Mouse (Mus musculus): Measurements from ENCODE around the gene Chac1.
A peak's percentile ranks its signal among the peaks of the same experiment; 100 is the strongest.

Gene Chac1

DNA sequence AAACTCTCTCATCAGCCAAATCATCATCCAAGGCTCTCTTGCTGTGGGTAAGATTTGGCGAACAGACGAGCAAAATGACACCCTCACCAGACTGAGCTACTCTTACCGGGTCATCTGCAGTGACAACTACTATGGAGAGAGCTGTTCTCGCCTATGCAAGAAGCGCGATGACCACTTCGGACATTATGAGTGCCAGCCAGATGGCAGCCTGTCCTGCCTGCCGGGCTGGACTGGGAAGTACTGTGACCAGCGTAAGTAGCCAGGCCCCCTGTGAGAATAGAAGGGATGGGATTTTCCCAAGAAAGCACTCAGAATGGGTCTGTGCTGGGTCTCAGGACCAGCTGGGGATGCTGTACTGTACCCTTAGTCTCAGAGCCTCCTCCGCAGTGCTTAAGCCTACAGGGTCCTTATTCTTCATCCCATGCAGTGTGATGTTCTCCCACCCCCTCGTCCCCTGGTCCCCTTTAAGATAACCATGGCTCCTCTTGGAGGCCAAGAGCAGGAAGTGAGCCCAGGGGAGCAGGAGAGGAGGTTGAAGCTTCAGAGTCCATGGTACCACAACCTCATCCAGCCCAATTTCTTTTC, 23.0 kb upstream of the Chac1 start:
- DNase-seq (ENCODE audit: low read depth, low spot score) = no peak

- no peak for DNase-seq (ENCODE audit: low read depth, low spot score)
Measured at GRCm38 (mm10) chr2:119328546-119328945, 22.5 kb upstream of the Chac1 start.

DNA sequence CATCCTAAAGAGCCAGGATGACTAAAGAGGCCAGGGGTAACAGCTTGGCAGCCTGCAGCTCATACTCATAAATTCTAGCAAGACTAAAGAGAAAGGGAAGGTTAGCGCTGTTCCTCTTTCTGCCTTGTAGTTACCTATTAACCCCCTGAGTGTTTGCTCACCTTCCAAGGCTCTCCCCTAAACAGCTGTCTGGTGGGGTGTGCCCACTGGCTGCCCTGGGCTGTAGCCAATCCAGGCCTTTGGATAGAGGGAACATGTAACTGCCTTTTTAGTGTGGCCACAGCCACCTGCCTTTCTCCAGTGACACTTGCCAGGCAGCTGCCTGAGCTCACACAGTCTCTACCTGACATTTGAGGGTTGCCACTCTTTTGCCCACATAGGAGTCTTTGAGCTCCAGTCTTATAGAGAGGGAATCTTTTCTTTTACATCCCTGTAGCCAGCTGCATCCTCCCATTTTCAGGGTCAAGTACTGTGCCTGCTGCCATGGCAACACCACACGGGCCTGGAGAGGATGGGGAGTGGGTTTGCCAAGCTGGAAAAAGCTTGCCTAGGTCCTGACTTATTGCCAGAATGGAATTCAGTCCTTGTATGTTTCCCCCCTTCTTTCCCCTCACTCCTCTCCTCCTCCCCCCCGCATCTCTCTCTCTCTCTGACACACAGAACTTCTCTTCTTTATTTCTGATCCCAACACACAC, 21.8 kb upstream of the Chac1 start:
- DNase-seq (ENCODE audit: low read depth, low spot score) = no peak

- DNase-seq (ENCODE audit: low read depth, low spot score) = no peak
Measured at GRCm38 (mm10) chr2:119330795-119331194, 20.2 kb upstream of the Chac1 start.

- no peak for DNase-seq (ENCODE audit: low read depth, low spot score)
Measured at GRCm38 (mm10) chr2:119332177-119332661, 18.8 kb upstream of the Chac1 start.

DNA sequence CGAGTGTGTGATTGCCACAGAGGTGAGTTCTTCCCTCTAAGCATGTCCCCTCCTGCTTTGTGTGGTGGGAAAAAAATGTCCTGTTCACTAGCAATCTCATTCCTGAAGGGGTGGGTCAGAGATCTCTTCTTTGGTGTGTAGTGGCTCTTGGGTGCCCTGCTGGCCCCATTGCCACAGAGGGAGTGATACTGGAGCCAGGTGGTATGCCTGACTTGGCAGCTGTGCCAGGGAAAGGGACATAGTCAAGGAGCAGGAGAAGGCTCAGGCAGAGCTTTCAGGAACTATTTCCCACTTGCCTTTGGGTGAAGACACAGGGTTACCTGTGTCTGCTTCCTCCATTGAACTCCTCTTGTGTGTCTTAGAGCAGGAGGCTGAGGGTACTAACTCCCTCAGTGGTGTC, 16.9 kb upstream of the Chac1 start:
- DNase-seq (ENCODE audit: low read depth, low spot score) = no peak

GRCm38 (mm10) chr2:119334964-119335525, 16.0 kb upstream of the Chac1 start:
- no peak for DNase-seq (ENCODE audit: low read depth, low spot score)

GRCm38 (mm10) chr2:119335535-119335934, 15.5 kb upstream of the Chac1 start:
- DNase-seq (ENCODE audit: low read depth, low spot score) = no peak

DNA sequence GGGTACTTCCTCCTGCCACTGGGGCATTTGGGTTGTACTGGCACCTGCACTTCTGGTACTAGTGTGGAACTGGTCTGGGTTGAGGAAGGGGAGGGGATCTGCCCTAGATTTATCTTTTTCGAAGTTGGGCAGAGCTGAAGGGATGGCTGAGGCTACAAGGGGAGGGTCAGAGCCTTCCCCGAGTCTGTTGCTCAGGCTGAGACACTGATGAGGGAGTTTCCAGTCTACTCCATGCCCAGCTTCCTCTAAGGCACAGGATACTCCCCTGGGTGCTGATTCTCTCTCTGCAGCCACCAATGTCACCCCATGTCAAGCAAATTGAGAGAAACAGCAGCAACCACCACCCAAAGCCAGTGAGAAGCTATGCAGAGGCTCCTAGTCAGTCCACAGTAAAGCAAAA, 15.0 kb upstream of the Chac1 start:
- DNase-seq (ENCODE audit: low read depth, low spot score) = no peak

GRCm38 (mm10) chr2:119336470-119336869, 14.6 kb upstream of the Chac1 start:
- DNase-seq (ENCODE audit: low read depth, low spot score) = no peak

DNA sequence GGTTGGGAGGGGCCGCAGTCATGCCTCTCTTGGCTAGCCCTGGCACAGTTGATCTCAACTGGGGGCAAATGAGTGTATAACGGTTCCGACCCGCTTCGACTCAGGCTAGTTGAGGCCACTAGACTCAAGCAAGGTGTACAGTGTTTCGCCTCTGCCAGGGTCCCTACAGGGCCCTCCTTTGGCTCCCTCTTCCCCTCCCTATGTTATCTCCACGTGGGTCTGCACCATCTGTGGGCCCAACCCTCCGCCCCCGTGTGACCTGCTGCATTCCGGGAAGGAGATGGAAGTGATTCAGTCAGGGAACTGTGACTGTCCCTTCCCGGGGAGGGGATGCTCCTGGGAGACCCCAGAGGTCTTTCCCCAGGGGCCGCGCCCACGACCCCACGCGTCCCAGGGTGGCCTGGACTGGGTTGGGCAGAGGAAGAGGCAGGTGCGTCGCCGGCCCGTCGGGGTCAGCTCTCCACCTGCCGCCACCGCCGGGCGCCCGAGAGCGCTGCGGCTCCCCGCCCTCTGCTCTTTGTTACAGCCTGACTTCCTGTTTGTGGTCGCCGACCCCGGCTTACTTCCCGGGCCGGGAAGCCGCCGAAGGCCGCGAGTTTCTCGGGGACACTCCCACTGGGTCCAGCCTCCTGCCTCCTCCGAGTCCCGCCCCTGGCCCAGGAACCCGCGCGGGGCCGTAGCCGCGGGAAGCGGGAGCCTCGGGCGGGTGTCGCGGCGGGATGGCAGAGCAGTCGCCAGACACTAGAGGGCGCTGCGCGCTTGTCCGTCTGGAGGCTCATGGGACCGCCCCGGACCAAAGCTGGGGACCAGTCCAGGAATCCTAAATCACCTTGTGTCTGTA, 13.4 kb upstream of the Chac1 start:
- DNase-seq (ENCODE audit: low read depth, low spot score) = peak; percentile 59

- no peak for DNase-seq (ENCODE audit: low read depth, low spot score)
Measured at GRCm38 (mm10) chr2:119344537-119345138, 6.4 kb upstream of the Chac1 start.

GRCm38 (mm10) chr2:119353707-119354106, 2.7 kb downstream of the Chac1 start:
- no peak for DNase-seq (ENCODE audit: low read depth, low spot score)

- DNase-seq (ENCODE audit: low read depth, low spot score) = no peak
Measured at GRCm38 (mm10) chr2:119355089-119355488, 4.1 kb downstream of the Chac1 start.

- no peak for DNase-seq (ENCODE audit: low read depth, low spot score)
Measured at GRCm38 (mm10) chr2:119355651-119356050, 4.6 kb downstream of the Chac1 start.

DNA sequence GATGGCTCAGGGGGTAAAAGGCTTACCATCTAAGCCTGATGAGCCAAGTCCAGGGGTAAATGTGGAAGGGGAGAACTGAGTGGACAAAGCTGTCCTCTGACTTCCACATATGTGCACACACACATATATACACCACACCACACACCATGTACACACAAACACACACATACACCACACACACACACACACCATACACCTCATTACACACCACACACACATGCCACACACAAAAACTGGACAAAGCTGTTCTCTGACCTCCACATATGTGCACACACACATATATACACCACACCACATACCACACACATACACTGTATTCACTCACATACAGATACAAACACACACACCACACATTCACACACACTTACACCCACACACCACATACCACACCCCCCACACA, 5.3 kb downstream of the Chac1 start:
- DNase-seq (ENCODE audit: low read depth, low spot score) = no peak

DNA sequence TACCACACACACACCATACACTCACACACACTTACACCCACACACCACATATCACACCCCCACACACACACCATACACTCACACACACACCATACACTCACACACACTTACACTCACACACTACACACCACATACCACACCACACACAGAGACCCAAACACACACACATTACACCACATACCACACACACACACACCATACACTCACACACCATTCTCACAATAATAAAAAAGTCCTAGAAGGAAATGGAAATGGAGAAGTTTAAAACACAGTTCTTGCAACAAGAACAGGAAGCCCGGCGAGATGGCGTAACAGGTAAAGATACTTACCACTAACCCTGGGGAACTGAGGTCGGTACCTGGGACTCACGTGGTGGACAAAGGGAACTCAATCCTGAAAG, 5.8 kb downstream of the Chac1 start:
- no peak for DNase-seq (ENCODE audit: low read depth, low spot score)

DNA sequence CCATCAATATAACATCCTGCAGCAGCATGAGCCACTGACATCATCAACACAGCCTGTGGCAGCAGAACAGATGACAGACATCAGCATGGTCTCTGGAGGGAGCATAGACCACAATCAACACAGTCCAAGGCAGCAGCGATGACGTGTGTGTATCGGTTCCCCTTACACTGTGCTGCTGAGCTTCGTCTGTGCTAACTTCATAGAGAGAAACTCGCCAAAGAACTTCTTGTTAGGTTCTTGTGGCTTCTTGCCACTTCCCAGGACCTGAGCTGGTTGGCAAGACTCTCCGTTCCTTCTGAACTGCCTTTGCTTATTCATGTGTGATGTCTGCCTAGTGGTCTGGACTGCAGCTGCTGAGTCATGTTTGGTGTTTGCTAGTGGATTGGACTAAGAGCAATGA, 7.2 kb downstream of the Chac1 start:
- DNase-seq (ENCODE audit: low read depth, low spot score) = no peak

- DNase-seq (ENCODE audit: low read depth, low spot score) = no peak
Measured at GRCm38 (mm10) chr2:119359721-119360291, 8.8 kb downstream of the Chac1 start.

GRCm38 (mm10) chr2:119364969-119365368, 13.9 kb downstream of the Chac1 start:
- DNase-seq (ENCODE audit: low read depth, low spot score) = no peak

- no peak for DNase-seq (ENCODE audit: low read depth, low spot score)
Measured at GRCm38 (mm10) chr2:119367346-119367745, 16.3 kb downstream of the Chac1 start.

All from embryo, embryonic 11.5 days (tissue).